Mouse (Mus musculus) embryonic facial prominence, embryonic 15.5 days (tissue): ENCODE measurements around the gene Gabbr2. TPM values are rescaled to one million over a fixed set of nuclear protein-coding genes. Genes with fewer than 3 reads are reported as not detected.
A peak's percentile ranks its signal among the peaks of the same experiment; 100 is the strongest.
"Not testable (repeated sequence)": the region's sequence is repeated elsewhere in the genome, so short reads cannot be mapped to it uniquely, and the experiment has no call there.

Experiments used
- ATAC-seq: fragments of 200-750 bp; cut with Nextera tagmentation; 2 replicates; pipeline ENCODE4 v1.8.0; 2017; ENCODE audit warnings: low read depth, moderate TSS enrichment; ENCODE audit not compliant: insufficient number of reproducible peaks, low FRiP score, low TSS enrichment
- H3K27ac ChIP-seq: fragments of 300-500 bp; sonication (generic); replicated peaks from 2 replicates; pipeline ENCODE4 v1.5.1; 2015; ENCODE audit warnings: mild to moderate bottlenecking, inconsistent platforms
- H3K27me3 ChIP-seq: fragments of 300-500 bp; sonication (generic); 2 replicates; pipeline ENCODE4 v1.6.1; 2015; ENCODE audit warnings: inconsistent platforms
- H3K36me3 ChIP-seq: fragments of 300-500 bp; sonication (generic); 2 replicates; pipeline ENCODE4 v1.6.1; 2015; ENCODE audit warnings: mild to moderate bottlenecking, inconsistent platforms
- H3K4me1 ChIP-seq: fragments of 300-500 bp; sonication (generic); 2 replicates; pipeline ENCODE4 v1.6.1; 2015; ENCODE audit warnings: inconsistent platforms
- H3K4me2 ChIP-seq: fragments of 300-500 bp; sonication (generic); replicated peaks from 2 replicates; pipeline ENCODE4 v1.6.1; 2015; ENCODE audit warnings: mild to moderate bottlenecking, inconsistent platforms
- H3K4me3 ChIP-seq: fragments of 300-500 bp; sonication (generic); replicated peaks from 2 replicates; pipeline ENCODE4 v1.5.1; 2015; ENCODE audit warnings: mild to moderate bottlenecking, inconsistent platforms
- H3K9ac ChIP-seq: fragments of 300-500 bp; sonication (generic); 2 replicates; pipeline ENCODE4 v1.6.1; 2015; ENCODE audit warnings: inconsistent platforms
- H3K9me3 ChIP-seq: fragments of 300-500 bp; sonication (generic); replicated peaks from 2 replicates; pipeline ENCODE4 v1.6.1; 2016; ENCODE audit warnings: inconsistent platforms
- WGBS: fragments of 180-500 bp; shearing (Covaris S2); methylation state at CpG from one replicate; pipeline ENCODE4 v1.1.7; 2015; 5-methylcytosine and 5-hydroxymethylcytosine counted together
- polyA plus RNA-seq: library from polyadenylated mRNA; unstranded; fragments of >200 nt; fragmentation: Nextera tagmentation; extraction: Ambion mirVana; gene quantifications from 2 replicates; pipeline ENCODE4 v1.2.1, GENCODE M21; 2015

The Gabbr2 gene
- polyA plus RNA-seq, 1 experiment from 2014 or later = 0.27 TPM

DNA sequence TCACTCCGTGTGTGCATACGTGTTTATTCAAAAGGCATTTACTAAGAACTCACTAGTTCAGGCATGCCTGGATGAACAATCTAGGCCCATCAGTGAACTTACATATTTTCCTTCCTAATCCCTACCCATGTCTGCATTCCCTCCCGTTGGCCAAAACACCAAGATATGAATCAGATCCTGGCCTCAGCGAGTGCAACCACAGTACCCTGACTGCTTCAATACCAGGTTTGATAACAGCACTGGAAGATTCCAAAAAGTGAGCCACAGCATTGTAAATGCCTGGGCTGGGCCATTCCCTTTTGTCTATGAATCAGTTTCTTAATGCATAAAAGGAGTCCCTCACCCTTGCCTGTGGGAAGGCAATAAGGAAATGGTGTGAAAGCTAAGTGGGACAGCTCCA lies 342.5 kb downstream of the Gabbr2 start:
- H3K27me3 ChIP-seq = peaks cover 26% of the 10 kb centered on the region
- H3K9ac ChIP-seq = 0 out of 2 replicates have a peak overlapping the region, but pooled peaks have one; percentile 23
- WGBS = 51% methylated on average over 4 of the region's 4 CpGs
- H3K36me3 ChIP-seq = no peaks in the 10 kb centered on the region
- H3K9me3 ChIP-seq = no peaks in the 10 kb centered on the region
- H3K4me3 ChIP-seq = peak overlapping the region; percentile 81
- peak overlapping the region; percentile 97 for H3K4me2 ChIP-seq
- H3K4me1 ChIP-seq = peaks cover 17% of the 10 kb centered on the region
- no peak overlapping the region for H3K27ac ChIP-seq
- no peak for ATAC-seq

DNA sequence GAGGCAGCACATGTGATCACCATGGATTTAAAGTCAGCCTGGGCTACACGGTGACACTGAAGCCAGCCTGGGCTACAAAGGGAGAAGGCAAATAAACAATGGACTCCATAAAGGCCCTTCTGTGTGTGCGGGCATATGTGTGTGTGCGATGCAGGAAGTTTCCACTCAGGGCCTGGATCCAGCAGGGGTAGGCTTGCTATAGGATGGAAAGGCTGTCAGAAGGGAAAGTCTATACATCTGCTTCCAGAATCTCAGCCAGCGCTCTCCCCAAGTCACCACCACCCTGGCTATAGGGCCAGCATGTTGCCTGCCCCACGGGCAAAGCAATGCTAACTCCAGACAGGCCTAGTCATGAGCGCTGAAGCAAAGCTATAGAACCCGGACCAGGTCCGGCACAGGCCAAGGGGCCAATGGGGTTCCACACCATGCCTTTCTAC lies 348.0 kb downstream of the Gabbr2 start:
- H3K9ac ChIP-seq = no peak overlapping the region
- H3K36me3 ChIP-seq = no peaks in the 10 kb centered on the region
- no peak for ATAC-seq
- no peak overlapping the region for H3K4me3 ChIP-seq
- H3K9me3 ChIP-seq = no peaks in the 10 kb centered on the region
- H3K27ac ChIP-seq = no peak overlapping the region
- peaks cover 6% of the 10 kb centered on the region; the same call in 1 of the 2 replicates for H3K4me1 ChIP-seq
- H3K4me2 ChIP-seq = no peak overlapping the region
- 81% methylated on average over 8 of the region's 8 CpGs for WGBS
- H3K27me3 ChIP-seq = peaks cover 4% of the 10 kb centered on the region

GRCm38 (mm10) chr4:46642924-46643675 lies 348.6 kb downstream of the Gabbr2 start:
- no peak for ATAC-seq
- 55% methylated on average over 8 of the region's 8 CpGs for WGBS
- no peak overlapping the region for H3K9ac ChIP-seq
- H3K27me3 ChIP-seq = no peaks in the 10 kb centered on the region
- no peak overlapping the region for H3K4me3 ChIP-seq
- peaks cover 6% of the 10 kb centered on the region; the same call in 1 of the 2 replicates for H3K4me1 ChIP-seq
- H3K4me2 ChIP-seq = no peak overlapping the region
- H3K9me3 ChIP-seq = no peaks in the 10 kb centered on the region
- H3K36me3 ChIP-seq = no peaks in the 10 kb centered on the region
- 0 out of 2 replicates have a peak overlapping the region, but pooled peaks have one; percentile 35 for H3K27ac ChIP-seq

DNA sequence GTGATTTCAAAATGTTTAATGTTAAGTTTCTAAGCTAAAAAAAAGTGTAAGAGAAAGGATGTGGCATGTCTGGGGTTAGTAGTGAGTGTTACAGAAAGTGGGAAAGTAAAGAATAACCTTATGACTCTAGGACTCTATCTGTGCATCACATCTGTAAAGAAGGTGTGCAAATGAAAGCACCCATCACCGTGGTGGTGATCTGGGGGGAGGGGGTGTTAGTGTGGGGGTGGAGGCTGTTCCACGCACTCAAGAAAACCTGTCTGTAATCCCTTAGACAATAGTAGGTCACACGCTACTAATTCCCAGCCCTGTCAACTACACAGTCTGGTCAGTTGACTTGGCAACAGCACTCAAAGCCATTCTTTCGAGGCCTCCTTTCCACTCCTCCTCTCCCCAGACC lies 350.4 kb downstream of the Gabbr2 start:
- Histone ChIP-seq H3K27ac (no peak overlapping the region), H3K36me3 (no peaks in the 10 kb centered on the region), H3K4me1 (peaks cover 6% of the 10 kb centered on the region; the same call in 1 of the 2 replicates), H3K27me3 (no peaks in the 10 kb centered on the region), H3K4me2 (no peak overlapping the region), H3K4me3 (no peak overlapping the region), H3K9ac (no peak overlapping the region), H3K9me3 (no peaks in the 10 kb centered on the region)
- 75% methylated on average over 4 of the region's 4 CpGs for WGBS
- no peak for ATAC-seq

DNA sequence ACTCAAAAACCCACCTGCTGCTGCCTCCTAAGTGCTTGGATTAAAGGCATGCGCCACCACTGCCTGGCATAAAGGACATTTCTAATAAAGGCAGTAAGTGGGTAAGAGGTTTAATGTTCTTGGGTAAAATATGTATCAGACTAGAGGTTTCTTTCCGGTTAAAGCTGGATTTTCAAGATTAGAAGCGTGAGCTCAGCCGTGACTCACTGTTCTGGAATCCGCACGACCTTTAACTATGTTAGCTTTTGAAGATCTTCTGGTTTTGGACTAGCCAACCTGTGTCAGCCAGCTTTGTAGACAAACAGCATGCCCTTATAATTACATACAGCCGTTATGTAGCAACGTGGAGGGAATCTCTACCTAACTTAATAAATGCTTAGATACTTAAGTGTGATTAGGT lies 351.8 kb downstream of the Gabbr2 start:
- WGBS = 43% methylated on average over 8 of the region's 8 CpGs
- H3K9me3 ChIP-seq = no peaks in the 10 kb centered on the region
- H3K36me3 ChIP-seq = no peaks in the 10 kb centered on the region
- H3K4me1 ChIP-seq = 0 out of 2 replicates have a peak, but pooled peaks cover 3% of the 10 kb centered on the region
- no peak overlapping the region for H3K4me2 ChIP-seq
- H3K27ac ChIP-seq = no peak overlapping the region
- no peaks in the 10 kb centered on the region for H3K27me3 ChIP-seq
- H3K4me3 ChIP-seq = no peak overlapping the region
- H3K9ac ChIP-seq = no peak overlapping the region
- ATAC-seq = no peak

- 90% methylated on average over 10 of the region's 10 CpGs for WGBS
- H3K4me1 ChIP-seq, ATAC-seq, H3K27ac ChIP-seq, H3K9ac ChIP-seq, H3K4me3 ChIP-seq, H3K27me3 ChIP-seq, H3K4me2 ChIP-seq, H3K9me3 ChIP-seq, H3K36me3 ChIP-seq: not testable (repeated sequence)
Measured at GRCm38 (mm10) chr4:46637250-46637649, 354.4 kb downstream of the Gabbr2 start.

- H3K4me2 ChIP-seq = no peak overlapping the region
- no peak for ATAC-seq
Measured at GRCm38 (mm10) chr4:46635702-46636430, 355.8 kb downstream of the Gabbr2 start.

DNA sequence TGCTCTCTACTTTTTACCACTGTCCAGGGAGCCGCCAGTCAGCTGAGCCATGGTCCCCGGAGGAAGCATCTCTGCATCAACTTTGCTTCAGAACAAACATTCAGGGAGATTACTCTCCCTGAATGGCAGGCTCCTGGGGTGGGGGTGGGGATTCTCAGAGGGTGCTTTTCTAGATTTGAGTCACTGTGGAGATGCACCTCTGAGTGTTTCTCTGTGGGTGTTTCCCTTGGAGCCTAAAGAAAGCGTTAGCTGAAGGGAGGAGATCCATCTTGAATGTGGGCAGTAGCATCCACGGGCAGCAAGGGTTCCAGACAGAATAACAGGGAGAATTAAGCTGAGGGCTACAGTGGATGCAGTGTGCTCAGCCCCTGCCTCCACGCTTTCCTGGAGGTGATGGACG lies 356.8 kb downstream of the Gabbr2 start:
- no peak overlapping the region for H3K9ac ChIP-seq
- no peak overlapping the region for H3K4me2 ChIP-seq
- H3K4me3 ChIP-seq = no peak overlapping the region
- H3K27ac ChIP-seq = no peak overlapping the region
- H3K27me3 ChIP-seq = no peaks in the 10 kb centered on the region
- WGBS = 58% methylated on average over 6 of the region's 6 CpGs
- H3K4me1 ChIP-seq = no peaks in the 10 kb centered on the region
- no peaks in the 10 kb centered on the region for H3K36me3 ChIP-seq
- no peaks in the 10 kb centered on the region for H3K9me3 ChIP-seq
- no peak for ATAC-seq

More at GRCm38 (mm10) chr4:46635702-46636430, 355.8 kb downstream of the Gabbr2 start:
- Histone ChIP-seq H3K9ac (no peak overlapping the region), H3K36me3 (no peaks in the 10 kb centered on the region), H3K9me3 (no peaks in the 10 kb centered on the region), H3K4me3 (no peak overlapping the region), H3K27me3 (no peaks in the 10 kb centered on the region), H3K4me1 (no peaks in the 10 kb centered on the region), H3K27ac (no peak overlapping the region)
- 78% methylated on average over 16 of the region's 16 CpGs for WGBS

- not testable (repeated sequence) for H3K4me3 ChIP-seq, H3K36me3 ChIP-seq, ATAC-seq, H3K27ac ChIP-seq, H3K4me2 ChIP-seq, H3K27me3 ChIP-seq, H3K9ac ChIP-seq, H3K4me1 ChIP-seq, H3K9me3 ChIP-seq
- 69% methylated on average over 6 of the region's 6 CpGs for WGBS
Measured at GRCm38 (mm10) chr4:46633565-46633964, 358.1 kb downstream of the Gabbr2 start.

- Histone ChIP-seq H3K4me2 (no peak overlapping the region), H3K4me3 (no peak overlapping the region), H3K9ac (no peak overlapping the region), H3K4me1 (no peaks in the 10 kb centered on the region), H3K27me3 (no peaks in the 10 kb centered on the region), H3K9me3 (no peaks in the 10 kb centered on the region), H3K27ac (no peak overlapping the region), H3K36me3 (no peaks in the 10 kb centered on the region)
- WGBS = 67% methylated on average over 2 of the region's 2 CpGs
- no peak for ATAC-seq
Measured at GRCm38 (mm10) chr4:46632465-46632864, 359.2 kb downstream of the Gabbr2 start.

DNA sequence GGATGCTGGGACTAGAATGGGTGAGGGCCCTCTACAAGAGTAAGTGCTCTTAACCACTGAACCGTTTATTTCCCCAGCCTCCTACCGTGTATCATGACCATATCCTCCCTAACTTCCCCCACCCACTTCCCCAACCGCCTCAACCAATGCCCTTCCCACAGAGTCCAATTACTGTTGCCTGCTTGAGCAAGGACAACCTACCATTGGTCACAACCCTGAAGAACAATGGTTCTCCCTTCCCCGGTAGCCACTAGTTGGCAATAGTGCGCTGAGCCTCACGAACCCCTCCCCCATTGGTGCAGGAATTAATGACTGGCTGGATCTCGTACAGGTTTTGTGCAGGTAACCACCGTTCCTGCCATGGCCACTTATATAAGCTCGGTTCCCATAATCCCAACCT lies 361.3 kb downstream of the Gabbr2 start:
- Histone ChIP-seq H3K27me3 (no peaks in the 10 kb centered on the region), H3K4me3 (no peak overlapping the region), H3K36me3 (no peaks in the 10 kb centered on the region), H3K4me2 (no peak overlapping the region), H3K9me3 (no peaks in the 10 kb centered on the region), H3K4me1 (no peaks in the 10 kb centered on the region), H3K9ac (no peak overlapping the region), H3K27ac (no peak overlapping the region)
- no peak for ATAC-seq
- 59% methylated on average over 9 of the region's 9 CpGs for WGBS
